Mouse (Mus musculus): ENCODE measurements around the gene Il34. TPM values are rescaled to one million over a fixed set of nuclear protein-coding genes. Genes with fewer than 3 reads are reported as not detected.
A peak's percentile ranks its signal among the peaks of the same experiment; 100 is the strongest.

Il34 gene
- polyA plus RNA-seq, 1 experiment from 2014 or later: 2.4 TPM

DNA sequence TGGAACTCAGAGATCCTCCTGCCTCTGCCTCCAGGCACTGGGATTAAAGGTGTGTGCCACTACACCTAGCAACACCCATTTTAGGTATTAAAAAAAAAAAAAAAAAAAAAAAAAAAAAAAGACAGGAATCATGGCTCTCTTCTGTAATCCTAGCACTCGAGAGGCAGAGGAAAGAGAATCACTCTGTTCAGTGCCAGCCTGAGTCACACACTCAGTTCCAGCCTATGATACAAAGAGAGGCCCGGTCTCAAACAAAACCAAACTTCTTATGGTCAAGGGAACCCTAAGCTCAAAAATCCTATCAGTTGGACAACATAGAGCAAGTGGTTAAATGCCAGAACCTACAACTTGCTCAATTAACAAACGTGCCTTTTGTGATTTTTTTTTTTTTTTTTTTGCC is 39.2 kb upstream of the Il34 start:
- no peak for TF ChIP-seq CTCF (IDR thresholded peaks at IDR 0.05; ENCODE audit: low read depth)
- H3K4me2 ChIP-seq: peak overlapping the region; percentile 80
- H3K9me3 ChIP-seq (ENCODE audit: low read depth, low read length): no peaks in the 10 kb centered on the region
- ATAC-seq (ENCODE audit: insufficient read depth) (no peak), DNase-seq (no peak)
- no peaks in the 10 kb centered on the region for H3K27me3 ChIP-seq (ENCODE audit: insufficient read depth, low read length)
- H3K4me1 ChIP-seq (ENCODE audit: insufficient read depth): peaks cover 5% of the 10 kb centered on the region; the same call in 1 of the 2 replicates
- H3K27ac ChIP-seq (ENCODE audit: low read depth): no peak overlapping the region
- H3K4me3 ChIP-seq (ENCODE audit: low read depth, low read length): peak overlapping the region; percentile 93
- peaks cover 52% of the 10 kb centered on the region for H3K36me3 ChIP-seq (ENCODE audit: insufficient read depth)
- 74% methylated on average over 3 of the region's 3 CpGs for WGBS
- peak overlapping the region; percentile 98; the same call in 1 of the 2 replicates for H3K9ac ChIP-seq

DNA sequence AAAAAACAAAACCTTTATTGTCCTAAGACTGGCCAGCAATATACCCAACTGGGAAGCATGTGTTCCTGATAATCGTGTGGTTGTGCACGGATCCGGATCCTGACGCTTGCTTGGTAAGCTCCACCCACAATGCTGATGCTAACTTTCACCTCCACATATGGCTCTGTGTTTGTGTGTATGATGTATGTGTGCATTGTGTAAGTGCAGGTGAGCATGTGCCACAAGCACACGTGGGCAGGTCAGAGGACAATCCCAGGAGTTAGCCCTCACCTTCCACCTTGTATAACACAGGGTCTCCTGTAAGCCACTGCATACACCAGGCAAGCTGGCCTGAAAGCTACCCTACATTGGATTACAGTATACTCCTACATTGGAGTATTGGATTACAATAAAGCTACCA is 37.5 kb upstream of the Il34 start:
- no peak overlapping the region; the same call in 1 of the 2 replicates for H3K9ac ChIP-seq
- H3K36me3 ChIP-seq (ENCODE audit: insufficient read depth): peaks cover 65% of the 10 kb centered on the region
- H3K4me1 ChIP-seq (ENCODE audit: insufficient read depth): peaks cover 5% of the 10 kb centered on the region; the same call in 1 of the 2 replicates
- H3K9me3 ChIP-seq (ENCODE audit: low read depth, low read length): no peaks in the 10 kb centered on the region
- ATAC-seq (ENCODE audit: insufficient read depth): no peak
- 82% methylated on average over 5 of the region's 5 CpGs for WGBS
- no peak overlapping the region for H3K4me2 ChIP-seq
- DNase-seq: no peak
- TF ChIP-seq CTCF (IDR thresholded peaks at IDR 0.05; ENCODE audit: low read depth): no peak
- H3K27ac ChIP-seq (ENCODE audit: low read depth): no peak overlapping the region
- no peaks in the 10 kb centered on the region for H3K27me3 ChIP-seq (ENCODE audit: insufficient read depth, low read length)
- no peak overlapping the region for H3K4me3 ChIP-seq (ENCODE audit: low read depth, low read length)

DNA sequence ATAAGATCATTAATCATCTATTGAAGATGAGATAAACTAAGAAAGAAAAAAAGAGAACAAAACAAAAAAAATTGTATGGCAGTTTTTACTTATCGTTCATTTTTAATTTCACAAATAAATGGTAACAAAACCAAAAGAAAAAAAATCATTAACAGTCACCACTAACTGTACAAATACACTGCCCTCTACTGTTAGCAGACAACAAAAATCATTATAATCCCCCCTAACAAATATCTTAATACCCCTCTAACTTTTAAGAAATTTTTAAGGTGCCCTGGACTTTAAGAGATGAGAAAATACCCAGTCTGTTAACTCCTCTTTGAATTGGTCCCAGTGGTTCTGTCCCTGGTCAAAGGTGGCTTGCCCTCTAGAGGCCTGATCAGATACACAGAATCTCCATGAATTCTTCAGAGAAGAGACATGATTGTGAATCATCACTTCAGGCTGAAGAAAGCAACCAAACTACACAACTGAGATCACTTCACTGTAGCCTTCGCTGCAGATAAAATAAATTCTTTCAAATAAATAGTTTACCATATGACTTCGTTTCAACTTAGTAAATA is 36.4 kb upstream of the Il34 start:
- Histone ChIP-seq H3K9me3 (ENCODE audit: low read depth, low read length) (no peaks in the 10 kb centered on the region), H3K27me3 (ENCODE audit: insufficient read depth, low read length) (no peaks in the 10 kb centered on the region), H3K4me3 (ENCODE audit: low read depth, low read length) (no peak overlapping the region), H3K36me3 (ENCODE audit: insufficient read depth) (peaks cover 76% of the 10 kb centered on the region), H3K4me2 (no peak overlapping the region), H3K27ac (ENCODE audit: low read depth) (no peak overlapping the region), H3K4me1 (ENCODE audit: insufficient read depth) (peaks cover 3% of the 10 kb centered on the region; the same call in 1 of the 2 replicates), H3K9ac (no peak overlapping the region)
- TF ChIP-seq CTCF (IDR thresholded peaks at IDR 0.05; ENCODE audit: low read depth): peak; percentile 6; the same call in 1 of the 2 replicates
- ATAC-seq (ENCODE audit: insufficient read depth): no peak
- peak; percentile 19 for DNase-seq
- WGBS: 80% methylated on average over 3 of the region's 3 CpGs

DNA sequence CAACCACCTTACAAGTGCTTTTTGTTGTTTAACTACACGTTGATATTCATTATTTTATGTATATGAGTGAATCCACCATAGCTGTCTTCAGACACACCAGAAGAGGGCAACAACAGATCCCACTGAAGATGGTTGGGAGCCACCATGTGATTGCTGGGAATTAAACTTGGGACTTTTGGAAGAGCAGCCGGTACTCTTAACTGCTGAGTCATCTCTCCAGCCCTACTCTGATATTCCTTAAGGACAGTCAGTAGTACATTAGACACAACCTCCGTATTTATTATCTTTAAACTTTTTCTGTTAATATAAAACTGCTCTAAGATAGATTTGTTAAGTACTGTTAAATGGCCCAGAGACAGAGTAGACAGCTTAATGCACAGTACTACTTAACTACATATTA is 26.2 kb upstream of the Il34 start:
- DNase-seq: no peak
- no peak overlapping the region for H3K27ac ChIP-seq (ENCODE audit: low read depth)

DNA sequence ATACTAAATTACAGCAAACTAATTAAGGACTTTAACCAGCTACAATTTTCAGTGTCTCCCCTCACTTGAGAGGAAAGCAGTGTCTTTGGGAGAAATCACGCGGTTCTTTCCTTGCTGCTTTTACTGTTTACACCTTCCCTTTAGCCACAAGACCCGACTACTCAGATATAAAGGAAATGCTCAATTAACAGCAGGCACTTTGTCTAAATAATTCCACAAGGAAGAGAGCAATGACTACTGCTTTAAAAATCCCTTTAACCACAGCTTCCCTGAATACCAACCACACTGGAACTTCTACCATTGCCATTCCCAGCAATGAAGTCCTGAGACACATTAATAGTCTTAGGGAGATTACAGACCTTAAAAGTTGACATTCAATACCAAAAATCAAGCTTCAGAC is 22.8 kb upstream of the Il34 start:
- no peak overlapping the region for H3K9ac ChIP-seq
- no peaks in the 10 kb centered on the region for H3K9me3 ChIP-seq (ENCODE audit: low read depth, low read length)
- ATAC-seq (ENCODE audit: insufficient read depth) (no peak), DNase-seq (no peak)
- no peaks in the 10 kb centered on the region for H3K27me3 ChIP-seq (ENCODE audit: insufficient read depth, low read length)
- H3K4me3 ChIP-seq (ENCODE audit: low read depth, low read length): no peak overlapping the region
- no peak overlapping the region for H3K27ac ChIP-seq (ENCODE audit: low read depth)
- peaks cover 98% of the 10 kb centered on the region for H3K36me3 ChIP-seq (ENCODE audit: insufficient read depth)
- WGBS: 77% methylated on average over 3 of the region's 3 CpGs
- H3K4me1 ChIP-seq (ENCODE audit: insufficient read depth): no peaks in the 10 kb centered on the region
- H3K4me2 ChIP-seq: no peak overlapping the region
- no peak for TF ChIP-seq CTCF (IDR thresholded peaks at IDR 0.05; ENCODE audit: low read depth)

More for the DNA sequence above, 26.2 kb upstream of the Il34 start:
- no peak overlapping the region for H3K4me2 ChIP-seq
- TF ChIP-seq CTCF (IDR thresholded peaks at IDR 0.05; ENCODE audit: low read depth): no peak
- H3K4me1 ChIP-seq (ENCODE audit: insufficient read depth): no peaks in the 10 kb centered on the region
- peaks cover 98% of the 10 kb centered on the region for H3K36me3 ChIP-seq (ENCODE audit: insufficient read depth)
- H3K9ac ChIP-seq: no peak overlapping the region
- no peaks in the 10 kb centered on the region for H3K9me3 ChIP-seq (ENCODE audit: low read depth, low read length)
- WGBS: 82% methylated on average over 3 of the region's 3 CpGs
- H3K27me3 ChIP-seq (ENCODE audit: insufficient read depth, low read length): no peaks in the 10 kb centered on the region
- no peak overlapping the region for H3K4me3 ChIP-seq (ENCODE audit: low read depth, low read length)
- ATAC-seq (ENCODE audit: insufficient read depth): no peak

DNA sequence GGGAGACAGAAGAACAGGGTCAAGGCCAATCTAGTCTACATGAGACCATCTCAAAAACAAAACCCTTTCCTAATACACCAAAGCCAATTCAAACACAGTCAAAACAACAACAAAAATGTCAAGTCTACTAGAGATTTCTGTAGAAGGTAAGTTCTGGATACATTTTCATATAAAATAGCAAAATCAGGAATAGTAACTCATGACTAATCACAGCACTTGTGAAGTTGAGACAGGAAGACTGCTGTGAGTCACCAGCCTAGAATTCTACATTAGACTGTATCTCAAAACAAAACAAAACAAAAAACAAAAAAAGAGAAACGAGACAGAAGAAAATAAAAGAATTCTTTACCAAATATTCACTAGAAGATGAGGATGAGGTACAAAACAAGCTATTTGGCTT is 19.1 kb upstream of the Il34 start:
- no peaks in the 10 kb centered on the region for H3K4me1 ChIP-seq (ENCODE audit: insufficient read depth)

DNA sequence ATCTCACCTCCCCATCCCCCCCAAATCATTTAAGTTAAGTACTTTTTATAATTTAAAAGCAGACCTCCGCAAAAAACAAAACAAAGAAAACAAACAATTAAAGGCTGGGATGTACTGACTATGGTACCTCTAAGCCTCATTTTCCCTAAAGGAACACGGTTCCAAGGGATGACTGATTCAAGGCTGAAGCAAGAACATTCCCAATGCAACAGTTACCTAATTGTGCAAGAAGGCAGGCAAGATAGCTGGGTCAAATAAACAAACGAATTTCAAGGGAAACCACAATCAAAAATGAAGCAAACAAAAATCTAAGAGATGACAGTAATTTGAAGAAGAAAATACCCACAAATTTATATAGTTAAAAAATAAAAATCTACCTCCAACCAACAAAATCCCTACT is 16.2 kb upstream of the Il34 start:
- Histone ChIP-seq H3K4me3 (ENCODE audit: low read depth, low read length) (no peak overlapping the region), H3K27me3 (ENCODE audit: insufficient read depth, low read length) (no peaks in the 10 kb centered on the region), H3K9ac (no peak overlapping the region), H3K9me3 (ENCODE audit: low read depth, low read length) (no peaks in the 10 kb centered on the region), H3K27ac (ENCODE audit: low read depth) (no peak overlapping the region), H3K36me3 (ENCODE audit: insufficient read depth) (peaks cover 99% of the 10 kb centered on the region), H3K4me2 (no peak overlapping the region), H3K4me1 (ENCODE audit: insufficient read depth) (no peaks in the 10 kb centered on the region)
- DNase-seq (no peak), ATAC-seq (ENCODE audit: insufficient read depth) (no peak)
- 80% methylated on average over 3 of the region's 3 CpGs for WGBS
- no peak for TF ChIP-seq CTCF (IDR thresholded peaks at IDR 0.05; ENCODE audit: low read depth)

More for the DNA sequence above, 19.1 kb upstream of the Il34 start:
- Histone ChIP-seq H3K27me3 (ENCODE audit: insufficient read depth, low read length) (no peaks in the 10 kb centered on the region), H3K36me3 (ENCODE audit: insufficient read depth) (peaks cover 99% of the 10 kb centered on the region), H3K27ac (ENCODE audit: low read depth) (no peak overlapping the region), H3K4me2 (no peak overlapping the region), H3K4me3 (ENCODE audit: low read depth, low read length) (no peak overlapping the region), H3K9ac (no peak overlapping the region), H3K9me3 (ENCODE audit: low read depth, low read length) (no peaks in the 10 kb centered on the region)
- 78% methylated on average over 1 of the region's 1 CpGs for WGBS
- DNase-seq: no peak
- no peak for ATAC-seq (ENCODE audit: insufficient read depth)
- no peak for TF ChIP-seq CTCF (IDR thresholded peaks at IDR 0.05; ENCODE audit: low read depth)
